Mouse (Mus musculus) forebrain, embryonic 12.5 days (tissue): ENCODE data around the gene Gm37240. TPM values are rescaled to one million over a fixed set of nuclear protein-coding genes. Genes with fewer than 3 reads are reported as not detected.
A peak's percentile ranks its signal among the peaks of the same experiment; 100 is the strongest.

Experiments used
- ATAC-seq: fragments of 200-750 bp; cut with Nextera tagmentation; 2 replicates; pipeline ENCODE4 v1.8.0; 2017; ENCODE audit warnings: moderate TSS enrichment; ENCODE audit not compliant: low FRiP score
- H3K27ac ChIP-seq: fragments of 300-500 bp; sonication (generic); 2 replicates; pipeline ENCODE4 v1.5.1; 2016; ENCODE audit warnings: mild to moderate bottlenecking
- H3K27me3 ChIP-seq: fragments of 300-500 bp; sonication (generic); 2 replicates; pipeline ENCODE4 v1.6.1; 2016; ENCODE audit warnings: mild to moderate bottlenecking
- H3K36me3 ChIP-seq: fragments of 300-500 bp; sonication (generic); replicated peaks from 2 replicates; pipeline ENCODE4 v1.6.1; 2016; ENCODE audit warnings: mild to moderate bottlenecking
- H3K4me1 ChIP-seq: fragments of 300-500 bp; sonication (generic); 2 replicates; pipeline ENCODE4 v1.6.1; 2016
- H3K4me2 ChIP-seq: fragments of 300-500 bp; sonication (generic); 2 replicates; pipeline ENCODE4 v1.6.1; 2016; ENCODE audit warnings: mild to moderate bottlenecking, moderate library complexity
- H3K4me3 ChIP-seq: fragments of 300-500 bp; sonication (generic); replicated peaks from 2 replicates; pipeline ENCODE4 v1.5.1; 2016; ENCODE audit warnings: mild to moderate bottlenecking
- H3K9ac ChIP-seq: fragments of 300-500 bp; sonication (generic); 2 replicates; pipeline ENCODE4 v1.6.1; 2016; ENCODE audit warnings: mild to moderate bottlenecking
- H3K9me3 ChIP-seq: fragments of 300-500 bp; sonication (generic); 2 replicates; pipeline ENCODE4 v1.6.1; 2016
- WGBS: fragments of 180-500 bp; shearing (Covaris S2); methylation state at CpG from one replicate; pipeline ENCODE4 v1.1.7; 2016; 5-methylcytosine and 5-hydroxymethylcytosine counted together
- polyA plus RNA-seq: library from polyadenylated mRNA; unstranded; fragments of >200 nt; fragmentation: Nextera tagmentation; extraction: Ambion mirVana; gene quantifications from 2 replicates; pipeline ENCODE4 v1.2.1, GENCODE M21; 2016

The Gm37240 gene
- polyA plus RNA-seq, 1 experiment from 2014 or later, result 0.57 TPM

DNA sequence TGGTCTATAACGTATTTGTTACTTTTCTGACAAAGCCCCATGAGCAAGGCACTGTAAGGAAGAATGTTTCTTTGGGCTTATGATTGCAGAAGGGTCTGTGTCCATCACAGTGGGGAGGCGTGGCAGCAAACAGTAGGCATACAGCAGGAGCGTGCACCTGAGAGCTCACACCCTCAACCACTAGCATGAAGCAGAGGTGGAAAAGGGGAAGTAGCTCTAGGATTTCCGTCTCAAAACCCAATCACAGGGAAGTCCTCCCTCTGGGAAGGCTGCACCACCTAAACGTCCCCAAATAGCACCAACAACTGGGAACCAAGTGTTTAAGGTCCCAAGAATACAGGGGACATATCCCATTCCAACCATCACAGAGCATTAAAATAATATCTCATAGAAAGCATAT is 26.3 kb downstream of the Gm37240 start:
- H3K36me3 ChIP-seq, result no peaks in the 10 kb centered on the region
- no peak overlapping the region for H3K27ac ChIP-seq
- WGBS, result 87% methylated on average over 5 of the region's 5 CpGs
- no peak overlapping the region for H3K4me2 ChIP-seq
- H3K9ac ChIP-seq, result no peak overlapping the region
- no peaks in the 10 kb centered on the region for H3K27me3 ChIP-seq
- H3K4me1 ChIP-seq, result no peaks in the 10 kb centered on the region
- ATAC-seq, result no peak
- H3K4me3 ChIP-seq, result no peak overlapping the region
- H3K9me3 ChIP-seq, result no peaks in the 10 kb centered on the region

DNA sequence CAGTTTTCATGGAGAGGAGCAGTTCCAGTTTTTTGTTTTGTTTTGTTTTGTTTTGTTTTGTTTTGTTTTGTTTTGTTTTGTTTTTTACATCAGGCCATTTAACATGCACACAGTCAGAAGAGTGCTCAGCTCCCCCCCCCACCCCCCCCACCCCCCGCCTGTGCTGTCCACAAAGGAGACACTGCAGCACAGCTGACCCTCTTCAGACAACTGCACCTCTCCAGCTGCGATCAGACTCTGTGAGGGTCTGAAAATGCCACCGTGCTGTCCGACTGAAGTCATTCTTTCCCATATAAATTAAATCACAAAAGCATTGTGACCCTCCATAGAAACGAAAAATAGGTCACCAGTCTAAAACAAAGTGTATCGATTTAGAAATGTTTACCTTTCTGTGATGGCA is 28.0 kb downstream of the Gm37240 start:
- no peaks in the 10 kb centered on the region for H3K9me3 ChIP-seq
- no peak overlapping the region for H3K4me2 ChIP-seq
- H3K9ac ChIP-seq, result no peak overlapping the region
- no peaks in the 10 kb centered on the region for H3K27me3 ChIP-seq
- WGBS, result 80% methylated on average over 6 of the region's 6 CpGs
- no peak overlapping the region for H3K4me3 ChIP-seq
- no peaks in the 10 kb centered on the region for H3K36me3 ChIP-seq
- H3K4me1 ChIP-seq, result no peaks in the 10 kb centered on the region; the same call in 1 of the 2 replicates
- no peak for ATAC-seq
- no peak overlapping the region for H3K27ac ChIP-seq

DNA sequence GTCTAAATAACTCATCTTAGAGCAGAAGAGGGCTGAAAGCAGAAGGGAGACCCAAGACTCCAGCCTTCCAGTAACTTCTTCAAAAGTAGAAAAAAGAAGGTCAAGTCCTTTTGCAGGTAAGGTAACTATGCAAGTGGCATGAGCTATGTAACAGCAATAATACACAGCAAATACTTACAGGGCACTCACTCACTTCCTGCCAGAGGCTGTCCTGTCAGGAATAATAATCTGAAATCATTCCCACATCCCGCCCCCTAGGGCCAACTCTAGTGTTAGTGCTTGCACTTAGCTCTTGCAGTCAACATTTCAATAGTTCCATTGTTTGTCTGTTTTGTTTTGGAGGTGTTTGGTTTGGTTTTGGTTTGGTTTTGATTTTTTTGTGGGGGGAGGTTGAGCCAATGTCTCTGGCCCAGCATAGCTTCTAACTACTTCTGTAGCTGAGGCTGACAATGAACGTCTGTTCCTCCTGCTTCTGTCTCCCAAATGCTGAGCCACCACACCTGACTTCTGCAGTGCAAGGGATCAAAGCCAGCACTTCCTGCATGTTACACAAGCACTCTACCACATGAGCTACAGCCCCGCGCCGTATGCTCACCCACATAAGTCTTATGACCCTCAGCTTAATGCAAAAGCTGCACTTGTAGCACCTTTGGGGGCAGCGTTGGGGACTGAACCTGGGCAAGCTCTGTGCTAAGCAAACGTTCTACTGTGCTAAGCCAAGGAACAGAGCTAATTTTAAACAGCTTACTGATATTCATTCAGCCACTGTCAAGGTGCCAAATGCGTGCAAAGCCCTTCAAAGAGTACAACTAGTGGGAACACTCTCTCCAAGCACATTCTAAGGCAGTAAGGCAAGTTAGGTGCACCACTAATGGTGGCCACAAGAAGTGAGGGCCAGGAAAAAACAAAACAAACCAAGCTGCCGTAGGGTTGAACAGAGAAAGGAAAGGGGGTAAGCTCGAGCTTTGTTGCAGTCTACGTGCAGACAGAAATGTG is 28.9 kb downstream of the Gm37240 start:
- peaks cover 3% of the 10 kb centered on the region; the same call in 1 of the 2 replicates for H3K4me1 ChIP-seq
- H3K9ac ChIP-seq, result no peak overlapping the region
- H3K36me3 ChIP-seq, result no peaks in the 10 kb centered on the region
- ATAC-seq, result no peak
- H3K4me2 ChIP-seq, result no peak overlapping the region
- WGBS, result 79% methylated on average over 11 of the region's 11 CpGs
- H3K27me3 ChIP-seq, result no peaks in the 10 kb centered on the region
- no peak overlapping the region for H3K27ac ChIP-seq
- no peak overlapping the region for H3K4me3 ChIP-seq
- H3K9me3 ChIP-seq, result no peaks in the 10 kb centered on the region

DNA sequence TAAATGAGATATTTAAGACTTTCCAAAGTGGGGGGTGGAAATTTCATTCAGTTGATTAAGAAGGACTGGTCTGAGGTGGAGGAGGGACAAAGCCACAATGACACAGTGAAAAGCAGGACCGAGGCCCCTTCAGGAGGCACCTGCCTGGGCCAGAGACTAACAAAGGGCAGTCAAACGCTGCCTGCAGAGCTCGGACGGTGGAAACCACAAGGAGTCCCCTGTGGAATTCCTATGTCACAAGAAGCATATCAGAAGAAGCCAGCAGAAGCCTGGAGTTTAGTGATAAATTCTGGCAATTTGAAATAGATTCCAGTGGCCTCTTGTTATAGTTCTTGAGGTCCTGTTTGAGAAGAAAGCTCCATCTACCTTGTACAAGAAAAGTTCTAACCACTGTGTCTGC is 30.2 kb downstream of the Gm37240 start:
- no peaks in the 10 kb centered on the region for H3K27me3 ChIP-seq
- H3K4me2 ChIP-seq, result no peak overlapping the region
- H3K4me3 ChIP-seq, result no peak overlapping the region
- no peak overlapping the region for H3K9ac ChIP-seq
- peaks cover 3% of the 10 kb centered on the region; the same call in 1 of the 2 replicates for H3K4me1 ChIP-seq
- no peak overlapping the region for H3K27ac ChIP-seq
- WGBS, result 13% methylated on average over 4 of the region's 4 CpGs
- no peaks in the 10 kb centered on the region for H3K9me3 ChIP-seq
- no peaks in the 10 kb centered on the region for H3K36me3 ChIP-seq
- ATAC-seq, result no peak

DNA sequence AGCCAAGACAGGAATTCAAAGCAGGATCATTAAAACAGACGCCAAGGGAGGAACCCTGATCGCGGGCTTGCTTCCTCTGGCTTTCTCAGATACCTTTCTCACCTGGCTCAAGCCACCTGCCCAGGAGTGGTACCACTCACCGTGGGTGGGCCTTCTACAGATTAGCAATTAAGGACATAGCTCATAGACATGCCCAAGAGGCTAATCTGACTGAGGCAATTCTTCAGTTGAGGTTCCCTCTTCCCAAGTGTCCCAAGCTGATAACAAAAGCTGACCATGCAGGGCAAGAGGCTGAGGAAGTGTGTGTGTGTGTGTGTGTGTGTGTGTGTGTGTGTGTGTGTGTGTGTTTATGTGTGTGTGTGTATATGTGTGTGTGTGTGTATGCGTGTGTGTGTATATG is 31.4 kb downstream of the Gm37240 start:
- no peaks in the 10 kb centered on the region for H3K9me3 ChIP-seq
- no peak overlapping the region for H3K27ac ChIP-seq
- H3K9ac ChIP-seq, result no peak overlapping the region
- 85% methylated on average over 5 of the region's 5 CpGs for WGBS
- no peaks in the 10 kb centered on the region for H3K27me3 ChIP-seq
- H3K4me2 ChIP-seq, result no peak overlapping the region
- H3K4me3 ChIP-seq, result no peak overlapping the region
- H3K4me1 ChIP-seq, result peaks cover 3% of the 10 kb centered on the region; the same call in 1 of the 2 replicates
- H3K36me3 ChIP-seq, result no peaks in the 10 kb centered on the region
- ATAC-seq, result no peak

DNA sequence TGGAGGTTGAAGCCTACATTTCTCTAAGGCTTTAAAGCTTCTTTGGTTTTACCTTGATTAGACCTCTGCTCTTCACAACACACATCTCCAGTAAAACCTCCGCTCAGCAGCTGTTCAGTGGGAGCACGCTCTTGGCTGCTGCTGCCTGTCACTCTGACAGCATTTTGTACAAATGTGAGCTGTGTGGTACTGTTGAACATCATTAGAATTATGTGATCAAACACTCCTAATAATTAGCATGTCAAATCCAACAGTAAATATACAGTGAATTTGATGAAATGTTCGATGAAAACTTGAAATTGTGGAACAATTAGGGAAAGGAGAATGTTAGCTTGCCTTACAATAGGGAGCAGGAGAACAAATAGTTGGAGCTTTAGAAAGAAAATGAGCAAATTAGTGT is 32.3 kb downstream of the Gm37240 start:
- no peak overlapping the region for H3K9ac ChIP-seq
- H3K27me3 ChIP-seq, result no peaks in the 10 kb centered on the region
- no peaks in the 10 kb centered on the region for H3K9me3 ChIP-seq
- no peaks in the 10 kb centered on the region for H3K36me3 ChIP-seq
- 66% methylated on average over 3 of the region's 3 CpGs for WGBS
- no peak for ATAC-seq
- H3K27ac ChIP-seq, result no peak overlapping the region
- H3K4me3 ChIP-seq, result no peak overlapping the region
- peaks cover 3% of the 10 kb centered on the region; the same call in 1 of the 2 replicates for H3K4me1 ChIP-seq
- no peak overlapping the region for H3K4me2 ChIP-seq

DNA sequence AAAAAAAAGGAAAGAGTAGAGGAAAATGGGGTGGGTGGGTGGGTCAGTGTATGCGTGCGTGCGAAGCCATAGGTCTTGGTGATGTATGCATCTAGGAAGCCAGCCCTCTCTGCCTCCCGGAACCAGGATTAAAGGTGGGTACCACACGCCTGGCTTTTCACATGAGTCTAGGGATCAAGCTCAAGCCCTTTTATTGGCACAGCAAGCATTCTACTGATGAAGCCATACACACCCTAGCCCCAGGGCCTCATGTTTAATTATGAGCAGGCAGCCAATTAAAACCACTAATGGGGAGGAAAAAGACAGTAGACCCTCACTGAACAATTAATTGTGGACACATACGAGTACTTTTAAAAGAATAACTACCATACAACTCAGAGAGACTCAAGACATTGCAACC is 33.2 kb downstream of the Gm37240 start:
- 51% methylated on average over 6 of the region's 6 CpGs for WGBS
- peak; percentile 51; the same call in 1 of the 2 replicates for ATAC-seq

DNA sequence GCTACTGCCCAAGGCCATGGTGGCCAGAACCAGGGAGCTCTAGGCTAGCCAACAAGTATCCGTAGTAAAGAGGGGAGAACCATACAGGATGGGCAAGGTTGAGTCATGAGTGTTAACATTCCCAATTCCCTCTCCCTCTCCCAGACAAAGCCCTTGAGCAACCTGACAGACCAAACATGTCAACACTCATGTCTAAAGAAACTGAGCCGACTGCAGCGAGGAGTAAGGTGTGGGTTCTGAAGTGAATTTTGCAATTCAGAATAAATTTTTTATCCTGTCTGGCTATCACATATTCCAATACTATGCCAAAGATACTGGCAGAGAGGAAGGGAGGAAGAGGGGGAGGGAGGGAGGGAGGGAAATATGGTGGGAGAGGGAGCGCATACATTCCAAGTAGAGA is 33.6 kb downstream of the Gm37240 start:
- no peak for ATAC-seq
- WGBS, result 88% methylated on average over 4 of the region's 4 CpGs
- Histone ChIP-seq H3K27me3 (no peaks in the 10 kb centered on the region), H3K27ac (no peak overlapping the region), H3K4me2 (no peak overlapping the region), H3K4me1 (peaks cover 3% of the 10 kb centered on the region; the same call in 1 of the 2 replicates), H3K36me3 (no peaks in the 10 kb centered on the region), H3K9me3 (no peaks in the 10 kb centered on the region), H3K9ac (no peak overlapping the region), H3K4me3 (no peak overlapping the region)

More for the DNA sequence above, 33.2 kb downstream of the Gm37240 start:
- Histone ChIP-seq H3K9me3 (no peaks in the 10 kb centered on the region), H3K9ac (no peak overlapping the region), H3K4me3 (no peak overlapping the region), H3K4me1 (peaks cover 3% of the 10 kb centered on the region; the same call in 1 of the 2 replicates), H3K36me3 (no peaks in the 10 kb centered on the region), H3K27ac (no peak overlapping the region), H3K27me3 (no peaks in the 10 kb centered on the region), H3K4me2 (no peak overlapping the region)

DNA sequence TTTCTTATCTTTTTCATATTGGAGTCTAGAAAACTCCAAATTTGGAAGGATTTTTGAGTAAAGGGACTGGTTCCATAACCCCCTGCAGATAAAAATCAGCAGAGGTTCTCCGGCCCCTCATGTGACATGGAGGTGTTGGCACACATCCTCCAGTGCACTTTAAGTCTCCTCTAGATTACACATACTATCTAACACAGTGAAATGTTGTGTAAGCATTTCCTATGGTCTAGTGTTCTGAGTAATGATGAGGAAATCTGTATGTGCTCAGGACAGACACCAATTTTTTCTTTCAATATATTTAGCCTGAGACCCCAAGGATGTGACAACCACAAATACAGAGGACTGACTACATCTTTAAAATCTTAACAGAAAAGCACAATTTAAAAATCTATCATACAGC is 37.2 kb downstream of the Gm37240 start:
- no peak for ATAC-seq
- Histone ChIP-seq H3K4me3 (no peak overlapping the region), H3K27ac (no peak overlapping the region), H3K4me1 (peaks cover 3% of the 10 kb centered on the region; the same call in 1 of the 2 replicates), H3K36me3 (no peaks in the 10 kb centered on the region), H3K9ac (no peak overlapping the region), H3K4me2 (no peak overlapping the region), H3K27me3 (no peaks in the 10 kb centered on the region), H3K9me3 (no peaks in the 10 kb centered on the region)
- WGBS, result 92% methylated on average over 1 of the region's 1 CpGs

DNA sequence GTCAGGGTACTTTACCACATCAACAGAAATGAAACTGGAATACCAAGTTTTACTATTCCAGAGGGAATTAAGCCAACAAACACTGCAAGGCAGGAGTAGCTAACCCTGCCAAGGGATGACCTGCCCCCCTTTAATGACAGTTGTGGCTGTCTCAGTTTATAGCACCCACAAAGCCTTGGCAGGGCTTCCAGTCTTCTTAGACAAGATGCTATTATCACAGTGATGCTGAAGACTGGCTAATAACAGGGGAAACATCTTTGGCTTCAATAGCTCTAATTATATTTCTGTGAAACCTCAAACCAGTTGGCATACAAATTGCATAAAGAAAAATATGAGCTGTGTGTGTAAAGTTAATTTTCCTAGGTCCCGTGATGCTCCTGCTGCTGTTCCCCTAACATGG is 41.0 kb downstream of the Gm37240 start:
- 79% methylated on average over 1 of the region's 1 CpGs for WGBS
- no peak for ATAC-seq

DNA sequence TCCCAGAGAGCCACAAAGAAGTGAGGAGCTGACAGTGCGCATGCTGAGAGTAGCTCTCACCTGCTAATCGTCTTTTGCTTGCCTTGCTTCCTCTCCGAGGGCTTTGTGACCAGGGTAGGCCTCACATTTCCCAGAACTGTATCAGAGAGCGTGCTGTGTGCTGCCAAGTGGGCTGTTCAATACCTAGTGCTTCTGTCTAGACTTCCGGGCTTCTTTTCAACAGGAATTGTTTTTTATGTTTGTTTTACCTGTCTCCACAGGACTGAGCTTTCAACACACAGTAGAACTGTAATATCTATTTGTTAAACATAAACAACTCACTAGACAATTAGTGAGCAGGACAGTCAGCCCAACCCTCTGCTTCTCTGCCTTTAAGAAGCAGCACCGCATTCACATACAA is 42.0 kb downstream of the Gm37240 start:
- Histone ChIP-seq H3K9me3 (no peaks in the 10 kb centered on the region), H3K27me3 (no peaks in the 10 kb centered on the region), H3K36me3 (no peaks in the 10 kb centered on the region), H3K4me1 (peaks cover 10% of the 10 kb centered on the region), H3K4me3 (no peak overlapping the region), H3K27ac (no peak overlapping the region), H3K9ac (no peak overlapping the region), H3K4me2 (no peak overlapping the region)
- WGBS, result 93% methylated on average over 6 of the region's 6 CpGs
- no peak for ATAC-seq

More for the DNA sequence above, 41.0 kb downstream of the Gm37240 start:
- no peaks in the 10 kb centered on the region for H3K9me3 ChIP-seq
- H3K4me3 ChIP-seq, result no peak overlapping the region
- no peaks in the 10 kb centered on the region for H3K27me3 ChIP-seq
- no peaks in the 10 kb centered on the region for H3K36me3 ChIP-seq
- H3K4me2 ChIP-seq, result no peak overlapping the region
- H3K9ac ChIP-seq, result no peak overlapping the region
- H3K4me1 ChIP-seq, result peaks cover 10% of the 10 kb centered on the region
- no peak overlapping the region for H3K27ac ChIP-seq

DNA sequence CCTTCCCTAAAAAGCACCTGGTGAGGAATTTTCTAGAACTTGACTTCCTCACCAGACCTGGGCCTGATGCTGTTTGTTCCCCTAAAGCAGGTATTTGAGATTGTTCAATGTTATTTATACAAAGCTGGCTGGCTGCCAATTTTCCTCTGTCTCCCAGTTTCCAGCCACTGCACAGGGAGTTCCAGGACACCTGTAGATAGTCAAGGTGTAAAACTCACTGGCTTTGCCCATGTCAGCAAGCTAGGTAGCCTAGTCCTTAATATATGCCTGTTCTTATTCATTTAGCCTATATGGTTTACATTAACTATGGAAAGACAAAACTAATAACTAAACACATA is 44.5 kb downstream of the Gm37240 start:
- no peaks in the 10 kb centered on the region for H3K36me3 ChIP-seq
- H3K27me3 ChIP-seq, result no peaks in the 10 kb centered on the region
- H3K4me1 ChIP-seq, result peaks cover 10% of the 10 kb centered on the region
- no peaks in the 10 kb centered on the region for H3K9me3 ChIP-seq
- no peak for ATAC-seq
- H3K4me3 ChIP-seq, result no peak overlapping the region
- no peak overlapping the region for H3K4me2 ChIP-seq
- no peak overlapping the region for H3K27ac ChIP-seq
- H3K9ac ChIP-seq, result no peak overlapping the region
